Mouse (Mus musculus) frontal cortex, postnatal 14 days (tissue): ENCODE measurements at regions not wholly inside any gene's neighbourhood (a gene's known extent, or its start where the extent isn't known, plus 50 kb on each side); places are given as distances from the start of the nearest gene placed in this dataset.

Experiments used
- DNase-seq, 2 experiments: peaks; one replicate each; pipeline ENCODE4 v3.0.0; 2022; ENCODE audit warnings: low spot score in 2 of 2

DNA sequence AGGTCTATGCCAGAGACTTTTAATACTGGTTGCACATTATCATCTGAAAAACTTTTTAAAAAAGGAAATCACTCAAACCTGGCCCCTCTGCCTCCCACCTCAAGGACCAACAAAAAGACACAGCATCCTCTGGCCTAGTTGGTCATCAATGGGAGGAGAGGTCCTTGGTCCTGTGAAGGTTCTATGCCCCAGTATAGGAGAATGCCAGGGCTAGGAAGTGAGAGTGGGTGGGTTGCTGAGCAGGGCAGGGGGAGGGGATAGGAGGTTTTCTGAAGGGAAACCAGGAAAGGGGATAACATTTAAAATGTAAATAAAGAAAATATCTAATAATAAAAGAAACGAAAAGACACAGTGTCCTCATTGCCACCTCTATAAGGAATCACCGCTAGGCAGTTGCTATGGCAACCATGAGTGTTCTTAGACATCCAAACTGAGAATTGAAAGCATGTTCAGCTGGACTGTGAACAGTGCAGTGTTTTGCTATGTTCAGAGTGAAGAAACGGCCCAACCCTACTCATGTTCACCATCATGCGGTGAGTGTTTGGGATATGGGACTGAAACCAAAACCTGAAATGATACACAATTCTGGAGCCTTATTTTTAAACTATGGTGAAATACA, 82.5 kb upstream of the 4933402D24Rik start:
- DNase-seq = no peak

GRCm38 (mm10) chr1:63850262-63850661, 81.2 kb upstream of the 4933402D24Rik start:
- DNase-seq = no peak

DNA sequence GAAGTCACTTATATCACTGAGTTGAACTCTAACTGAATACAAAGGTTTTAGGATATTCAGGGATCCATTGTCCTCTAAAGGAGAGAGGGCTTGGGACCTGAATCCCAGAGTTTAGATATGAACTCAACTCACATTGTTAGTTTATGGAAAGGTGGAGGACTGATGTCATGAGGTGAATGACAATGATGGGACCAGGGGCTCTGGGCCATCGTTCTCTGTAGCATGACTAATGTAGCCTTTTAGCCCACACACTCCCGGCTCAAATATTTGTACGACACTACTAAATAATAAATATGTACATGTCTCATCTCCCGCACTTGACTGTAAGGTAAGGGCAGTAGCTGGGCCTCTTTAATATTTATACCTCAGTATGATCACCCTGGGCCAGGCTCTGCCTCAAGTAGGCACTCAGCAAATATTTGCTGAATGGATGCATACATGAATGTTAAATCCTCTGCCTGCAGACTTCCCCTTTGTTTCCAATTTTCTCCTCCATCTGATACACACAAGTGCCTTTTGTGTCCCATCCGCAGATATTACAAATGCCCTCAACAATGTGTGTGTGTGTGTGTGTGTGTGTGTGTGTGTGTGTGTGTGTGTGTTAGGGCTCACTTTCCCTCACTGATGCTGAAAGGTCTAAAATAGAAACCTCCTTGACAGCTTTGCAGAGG, 59.2 kb upstream of the 4933402D24Rik start:
- no peak for DNase-seq

GRCm38 (mm10) chr1:63820614-63821270, 51.7 kb upstream of the 4933402D24Rik start:
- no peak for DNase-seq

DNA sequence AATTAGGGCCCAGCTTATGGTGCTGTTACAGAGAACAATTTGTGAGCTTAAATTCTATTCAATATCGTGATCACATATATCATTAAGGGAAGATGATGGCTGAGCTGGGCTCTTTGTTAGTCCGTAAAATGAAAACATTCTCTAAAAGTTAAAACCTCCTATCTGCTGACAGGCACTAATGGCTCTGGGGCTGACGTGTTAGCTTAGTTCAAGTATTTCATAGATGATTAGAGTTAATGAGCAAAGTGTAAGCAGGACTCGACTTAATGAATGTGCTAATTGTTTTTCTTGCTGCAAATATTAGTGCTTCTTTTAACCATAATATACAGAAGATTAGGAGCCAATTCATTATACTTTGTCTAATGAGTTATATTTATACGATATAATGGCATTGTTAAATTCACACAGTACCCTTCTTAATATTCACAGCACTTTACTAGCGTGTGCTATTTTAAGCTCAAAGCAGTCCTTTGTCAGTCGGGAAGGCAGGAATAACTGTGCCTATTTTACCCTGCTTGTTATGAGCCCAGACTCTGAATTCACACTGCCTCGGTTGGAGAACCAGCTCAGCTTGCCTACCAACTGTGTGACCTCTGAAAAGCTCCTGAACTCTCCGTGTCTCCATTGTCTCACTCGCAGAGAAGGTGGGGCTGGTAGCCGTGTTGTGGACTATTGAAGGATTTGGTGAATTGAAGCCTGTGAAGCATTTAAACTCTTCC, 50.6 kb upstream of the 4933402D24Rik start:
- peak in 1 of 2 experiments; percentile 15 for DNase-seq
